ENCODE assay signal across 12 mouse cellular contexts in the genomic region with DNA sequence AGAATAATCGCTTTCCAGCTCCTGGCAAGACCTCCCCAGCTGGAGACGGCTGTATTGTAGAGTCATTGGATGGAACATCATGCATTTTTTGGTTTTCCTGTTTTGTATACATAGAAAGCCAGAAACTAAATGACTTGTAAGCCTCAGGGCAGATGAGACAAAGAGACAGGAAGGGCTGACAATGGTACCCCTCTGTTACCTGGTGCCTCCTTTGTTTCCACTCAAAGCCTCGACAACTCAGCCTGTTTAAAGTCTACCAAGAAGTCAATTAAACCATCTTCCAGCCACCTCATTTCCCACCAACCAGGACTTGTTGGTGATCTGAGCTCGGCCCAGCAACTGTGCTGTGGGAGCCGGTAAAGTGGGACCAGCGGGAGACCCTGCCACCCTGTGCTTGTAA.
"Had no signal": no experiment of that assay in that cellular context is flagged by ENCODE, and none has a peak within 500 bp of the region (broad histone marks: within the 10 kb centered on the region; RNA-seq: fewer than 3 reads in every experiment).

No protein-coding gene starts in this region.

- H3K4me2 ChIP-seq: kidney, embryonic 15.5 days; liver, embryonic 13.5 days; lung, embryonic 15.5 days; midbrain, embryonic 11.5 days had no signal

- H3K9ac ChIP-seq: kidney, embryonic 15.5 days; liver, embryonic 13.5 days; lung, embryonic 15.5 days had no signal

- H3K4me3 ChIP-seq: kidney, embryonic 15.5 days; left cerebral cortex, adult 2 months; liver, embryonic 13.5 days; lung, embryonic 15.5 days had no signal

- DNase-seq: kidney, postnatal 14 days; kidney, postnatal 4 days; liver, embryonic 13.5 days; lung, postnatal 14 days; lung, postnatal 4 days; midbrain, embryonic 14.5 days; thymus, adult 18-20 months; thymus, postnatal 36 days had no signal

- H3K36me3 ChIP-seq: kidney, embryonic 15.5 days; liver, embryonic 13.5 days; lung, embryonic 15.5 days had no signal

- H3K4me1 ChIP-seq: kidney, embryonic 15.5 days; liver, embryonic 13.5 days; lung, embryonic 15.5 days had no signal

- H3K27me3 ChIP-seq: liver, embryonic 13.5 days; lung, embryonic 15.5 days had no signal

- H3K27ac ChIP-seq: kidney, embryonic 15.5 days; left cerebral cortex, adult 2 months; liver, embryonic 13.5 days; lung, embryonic 15.5 days had no signal

- H3K9me3 ChIP-seq: kidney, embryonic 15.5 days; liver, embryonic 13.5 days; lung, embryonic 15.5 days had no signal
